Mouse (Mus musculus) midbrain, embryonic 10.5 days (tissue): ENCODE measurements at regions not wholly inside any gene's neighbourhood (a gene's known extent, or its start where the extent isn't known, plus 50 kb on each side); places are given as distances from the start of the nearest gene placed in this dataset.

Source experiments
- DNase-seq: peaks from one replicate; pipeline ENCODE4 v3.0.0-alpha.2; 2017; ENCODE audit warnings: low spot score
- H3K27ac ChIP-seq: fragments of 300-500 bp; sonication (generic); replicated peaks from 2 replicates; pipeline ENCODE4 v1.5.1; 2016; ENCODE audit warnings: mild to moderate bottlenecking
- H3K27me3 ChIP-seq: fragments of 300-500 bp; sonication (generic); 2 replicates; pipeline ENCODE4 v1.6.1; 2016; ENCODE audit warnings: low read depth, mild to moderate bottlenecking; ENCODE audit not compliant: poor library complexity, severe bottlenecking
- H3K36me3 ChIP-seq: fragments of 300-500 bp; sonication (generic); 2 replicates; pipeline ENCODE4 v1.6.1; 2016; ENCODE audit warnings: mild to moderate bottlenecking, moderate library complexity
- H3K4me1 ChIP-seq: fragments of 300-500 bp; sonication (generic); 2 replicates; pipeline ENCODE4 v1.6.1; 2016
- H3K4me3 ChIP-seq: fragments of 300-500 bp; sonication (generic); 2 replicates; pipeline ENCODE4 v1.5.1; 2016; ENCODE audit warnings: mild to moderate bottlenecking, moderate library complexity
- H3K9me3 ChIP-seq: fragments of 300-500 bp; sonication (generic); replicated peaks from 2 replicates; pipeline ENCODE4 v1.6.1; 2016; ENCODE audit warnings: mild to moderate bottlenecking
- WGBS: fragments of 180-500 bp; shearing (Covaris S2); methylation state at CpG from one replicate; pipeline ENCODE4 v1.1.7; 2016; 5-methylcytosine and 5-hydroxymethylcytosine counted together

GRCm38 (mm10) chr15:90340089-90340488, 116.0 kb downstream of the Alg10b start:
- WGBS: 87% methylated on average over 1 of the region's 1 CpGs
- peaks cover 13% of the 10 kb centered on the region; the same call in 1 of the 2 replicates for H3K4me1 ChIP-seq
- no peaks in the 10 kb centered on the region for H3K27me3 ChIP-seq
- no peaks in the 10 kb centered on the region for H3K36me3 ChIP-seq
- H3K4me3 ChIP-seq: no peak overlapping the region
- H3K27ac ChIP-seq: no peak overlapping the region
- no peaks in the 10 kb centered on the region for H3K9me3 ChIP-seq
- no peak for DNase-seq

GRCm38 (mm10) chr15:90341261-90341660, 117.2 kb downstream of the Alg10b start:
- Histone ChIP-seq H3K4me3 (no peak overlapping the region), H3K4me1 (peaks cover 20% of the 10 kb centered on the region), H3K9me3 (no peaks in the 10 kb centered on the region), H3K27me3 (no peaks in the 10 kb centered on the region), H3K36me3 (no peaks in the 10 kb centered on the region), H3K27ac (no peak overlapping the region)
- 91% methylated on average over 2 of the region's 2 CpGs for WGBS
- no peak for DNase-seq

- H3K9me3 ChIP-seq: peaks cover 9% of the 10 kb centered on the region; the same call in 1 of the 2 replicates
- H3K4me3 ChIP-seq: no peak overlapping the region
- no peaks in the 10 kb centered on the region for H3K36me3 ChIP-seq
- WGBS: 72% methylated on average over 1 of the region's 1 CpGs
- H3K27me3 ChIP-seq: no peaks in the 10 kb centered on the region
- H3K27ac ChIP-seq: no peak overlapping the region
- DNase-seq: no peak
- peaks cover 26% of the 10 kb centered on the region for H3K4me1 ChIP-seq
Observed at GRCm38 (mm10) chr15:90343771-90344170, 119.7 kb downstream of the Alg10b start.

GRCm38 (mm10) chr15:90344956-90345355, 120.8 kb downstream of the Alg10b start:
- H3K4me1 ChIP-seq: peaks cover 24% of the 10 kb centered on the region
- peaks cover 11% of the 10 kb centered on the region; the same call in 1 of the 2 replicates for H3K9me3 ChIP-seq
- H3K27me3 ChIP-seq: no peaks in the 10 kb centered on the region
- no peak for DNase-seq
- H3K36me3 ChIP-seq: no peaks in the 10 kb centered on the region
- H3K27ac ChIP-seq: no peak overlapping the region
- H3K4me3 ChIP-seq: no peak overlapping the region
- 59% methylated on average over 4 of the region's 4 CpGs for WGBS

- Histone ChIP-seq H3K27me3 (no peaks in the 10 kb centered on the region), H3K27ac (no peak overlapping the region), H3K4me1 (peaks cover 22% of the 10 kb centered on the region), H3K36me3 (no peaks in the 10 kb centered on the region), H3K9me3 (peaks cover 11% of the 10 kb centered on the region; the same call in 1 of the 2 replicates), H3K4me3 (no peak overlapping the region)
- no peak for DNase-seq
- 69% methylated on average over 9 of the region's 9 CpGs for WGBS
Observed at GRCm38 (mm10) chr15:90346162-90346561, 122.1 kb downstream of the Alg10b start.

GRCm38 (mm10) chr15:90346757-90347156, 122.6 kb downstream of the Alg10b start:
- Histone ChIP-seq H3K27ac (peak overlapping the region; percentile 61), H3K4me3 (no peak overlapping the region), H3K36me3 (no peaks in the 10 kb centered on the region), H3K27me3 (no peaks in the 10 kb centered on the region), H3K4me1 (peaks cover 22% of the 10 kb centered on the region), H3K9me3 (peaks cover 11% of the 10 kb centered on the region; the same call in 1 of the 2 replicates)
- WGBS: 81% methylated on average over 9 of the region's 9 CpGs
- DNase-seq: no peak

- Histone ChIP-seq H3K36me3 (no peaks in the 10 kb centered on the region), H3K27ac (no peak overlapping the region), H3K4me3 (no peak overlapping the region), H3K9me3 (peaks cover 11% of the 10 kb centered on the region; the same call in 1 of the 2 replicates), H3K4me1 (no peaks in the 10 kb centered on the region), H3K27me3 (no peaks in the 10 kb centered on the region)
- WGBS: 90% methylated on average over 3 of the region's 3 CpGs
- no peak for DNase-seq
Observed at GRCm38 (mm10) chr15:90351898-90352297, 127.8 kb downstream of the Alg10b start.

GRCm38 (mm10) chr15:90365656-90366055, 141.5 kb downstream of the Alg10b start:
- Histone ChIP-seq H3K36me3 (no peaks in the 10 kb centered on the region), H3K27ac (no peak overlapping the region), H3K4me3 (no peak overlapping the region), H3K27me3 (no peaks in the 10 kb centered on the region), H3K4me1 (no peaks in the 10 kb centered on the region), H3K9me3 (peaks cover 6% of the 10 kb centered on the region; the same call in 1 of the 2 replicates)
- DNase-seq: no peak

- 83% methylated on average over 2 of the region's 2 CpGs for WGBS
- H3K9me3 ChIP-seq: no peaks in the 10 kb centered on the region
- H3K36me3 ChIP-seq: no peaks in the 10 kb centered on the region
- H3K4me1 ChIP-seq: no peaks in the 10 kb centered on the region; the same call in 1 of the 2 replicates
- H3K27ac ChIP-seq: no peak overlapping the region
- H3K27me3 ChIP-seq: no peaks in the 10 kb centered on the region
- no peak for DNase-seq
- no peak overlapping the region for H3K4me3 ChIP-seq
Observed at GRCm38 (mm10) chr15:90377959-90378358, 153.8 kb downstream of the Alg10b start.

GRCm38 (mm10) chr15:90396961-90397360, 172.8 kb downstream of the Alg10b start:
- Histone ChIP-seq H3K4me3 (no peak overlapping the region), H3K4me1 (peaks cover 21% of the 10 kb centered on the region), H3K27me3 (no peaks in the 10 kb centered on the region), H3K36me3 (no peaks in the 10 kb centered on the region), H3K27ac (no peak overlapping the region), H3K9me3 (no peaks in the 10 kb centered on the region)
- 88% methylated on average over 3 of the region's 3 CpGs for WGBS
- DNase-seq: no peak

GRCm38 (mm10) chr15:90397691-90398377, 173.7 kb downstream of the Alg10b start:
- Histone ChIP-seq H3K36me3 (no peaks in the 10 kb centered on the region), H3K4me1 (peaks cover 21% of the 10 kb centered on the region), H3K27me3 (no peaks in the 10 kb centered on the region), H3K9me3 (no peaks in the 10 kb centered on the region), H3K4me3 (no peak overlapping the region), H3K27ac (no peak overlapping the region)
- WGBS: 87% methylated on average over 2 of the region's 2 CpGs
- DNase-seq: no peak

- no peak overlapping the region for H3K4me3 ChIP-seq
- no peaks in the 10 kb centered on the region for H3K36me3 ChIP-seq
- DNase-seq: peak; percentile 19
- H3K27me3 ChIP-seq: no peaks in the 10 kb centered on the region
- no peaks in the 10 kb centered on the region for H3K9me3 ChIP-seq
- peak overlapping the region; percentile 59 for H3K27ac ChIP-seq
- 10% methylated on average over 5 of the region's 5 CpGs for WGBS
- H3K4me1 ChIP-seq: peaks cover 21% of the 10 kb centered on the region
Observed at GRCm38 (mm10) chr15:90400326-90401280, 176.5 kb downstream of the Alg10b start.

- no peak for DNase-seq
- Histone ChIP-seq H3K9me3 (no peaks in the 10 kb centered on the region), H3K27me3 (no peaks in the 10 kb centered on the region), H3K27ac (no peak overlapping the region), H3K36me3 (no peaks in the 10 kb centered on the region), H3K4me3 (no peak overlapping the region), H3K4me1 (peaks cover 23% of the 10 kb centered on the region)
- 91% methylated on average over 2 of the region's 2 CpGs for WGBS
Observed at GRCm38 (mm10) chr15:90420776-90421175, 196.7 kb downstream of the Alg10b start.
